Mouse (Mus musculus) skeletal muscle tissue, adult 2 months (tissue): ENCODE measurements around the gene Npas3.
A peak's percentile ranks its signal among the peaks of the same experiment; 100 is the strongest.

ENCODE experiments used
- DNase-seq: peaks from one replicate; pipeline ENCODE4 v3.0.0-alpha.2; 2012; ENCODE audit warnings: low read depth, low spot score

Gene Npas3

GRCm38 (mm10) chr12:53862281-53862680, 613.8 kb downstream of the Npas3 start:
- DNase-seq = no peak

- no peak for DNase-seq
Observed at GRCm38 (mm10) chr12:53864436-53865136, 616.1 kb downstream of the Npas3 start.

GRCm38 (mm10) chr12:53865691-53866090, 617.2 kb downstream of the Npas3 start:
- no peak for DNase-seq

- DNase-seq = peak; percentile 2
Observed at GRCm38 (mm10) chr12:53869981-53870380, 621.5 kb downstream of the Npas3 start.

- no peak for DNase-seq
Observed at GRCm38 (mm10) chr12:53875226-53875625, 626.7 kb downstream of the Npas3 start.

- DNase-seq = no peak
Observed at GRCm38 (mm10) chr12:53876693-53877092, 628.2 kb downstream of the Npas3 start.

- DNase-seq = no peak
Observed at GRCm38 (mm10) chr12:53881684-53882083, 633.2 kb downstream of the Npas3 start.

- DNase-seq = no peak
Observed at GRCm38 (mm10) chr12:53882863-53883262, 634.4 kb downstream of the Npas3 start.

GRCm38 (mm10) chr12:53888624-53889023, 640.1 kb downstream of the Npas3 start:
- no peak for DNase-seq

- no peak for DNase-seq
Observed at GRCm38 (mm10) chr12:53895909-53896308, 647.4 kb downstream of the Npas3 start.

GRCm38 (mm10) chr12:53908761-53909160, 660.3 kb downstream of the Npas3 start:
- no peak for DNase-seq

GRCm38 (mm10) chr12:53910192-53910591, 661.7 kb downstream of the Npas3 start:
- DNase-seq = no peak

GRCm38 (mm10) chr12:53922153-53922552, 673.7 kb downstream of the Npas3 start:
- no peak for DNase-seq

GRCm38 (mm10) chr12:53948826-53949225, 700.3 kb downstream of the Npas3 start:
- DNase-seq = no peak

GRCm38 (mm10) chr12:53962004-53962403, 713.5 kb downstream of the Npas3 start:
- no peak for DNase-seq

- no peak for DNase-seq
Observed at GRCm38 (mm10) chr12:53963534-53963933, 715.1 kb downstream of the Npas3 start.

- no peak for DNase-seq
Observed at GRCm38 (mm10) chr12:53969378-53970174, 721.1 kb downstream of the Npas3 start.

- no peak for DNase-seq
Observed at GRCm38 (mm10) chr12:53970721-53971120, 722.2 kb downstream of the Npas3 start.

- DNase-seq = no peak
Observed at GRCm38 (mm10) chr12:53973414-53973813, 724.9 kb downstream of the Npas3 start.

- no peak for DNase-seq
Observed at GRCm38 (mm10) chr12:53981575-53982507, 733.4 kb downstream of the Npas3 start.

- DNase-seq = no peak
Observed at GRCm38 (mm10) chr12:53983946-53984345, 735.5 kb downstream of the Npas3 start.
